Mouse (Mus musculus) small intestine, adult 2 months (tissue): ENCODE results near the gene Fggy.

Source experiments
- CTCF ChIP-seq: fragments of 200-500 bp; IDR thresholded peaks from 2 replicates; pipeline ENCODE4 v1.5.1; 2012; ENCODE audit warnings: low read depth, mild to moderate bottlenecking, control low read depth, inconsistent platforms, low read length, moderate library complexity, mixed read lengths; ENCODE audit not compliant: insufficient replicate concordance, insufficient read length; ENCODE audit errors: extremely low read depth
- POLR2A ChIP-seq: fragments of 200-500 bp; IDR thresholded peaks from 2 replicates; pipeline ENCODE4 v1.6.1; 2012; ENCODE audit warnings: low read depth, mild to moderate bottlenecking, control low read depth, inconsistent platforms, low read length, moderate library complexity

- no peak for TF ChIP-seq POLR2A
- TF ChIP-seq CTCF, result no peak
Measured at GRCm38 (mm10) chr4:95861074-95861473, 303.8 kb downstream of the Fggy start.
